Mouse (Mus musculus): ENCODE results near the gene Gm47969.

GRCm38 (mm10) chr1:83058481-83058880 lies 13.7 kb downstream of the Gm47969 start:
- TF ChIP-seq EP300 (IDR thresholded peaks at IDR 0.05; ENCODE audit: low read depth) = no peak
- no peak for TF ChIP-seq CTCF (IDR thresholded peaks at IDR 0.05; ENCODE audit: low read depth)
